ENCODE assay signal across 18 mouse cellular contexts in genomic region chr4:107641624-107642023, GRCm38 (mm10). TPM values are rescaled to one million over a fixed set of nuclear protein-coding genes. Genes with fewer than 3 reads are reported as not detected.
"Had no signal": no experiment of that assay in that cellular context is flagged by ENCODE, and none has a peak within 500 bp of the region (broad histone marks: within the 10 kb centered on the region; RNA-seq: fewer than 3 reads in every experiment).

No protein-coding gene starts in this region.

- ATAC-seq: intestine, embryonic 16.5 days; midbrain, embryonic 16.5 days had no signal

- DNase-seq: left cerebral cortex, postnatal 4 days; liver, embryonic 13.5 days; lung, adult 18-20 months; lung, postnatal 10 days; retina, postnatal 1 day; right cerebral cortex, postnatal 4 days; thymus, adult 2 months; thymus, postnatal 25 days had no signal

- H3K9ac ChIP-seq: limb, embryonic 15.5 days; liver, embryonic 13.5 days; midbrain, embryonic 12.5 days; neural tube, embryonic 13.5 days; stomach, embryonic 15.5 days had no signal

- H3K27me3 ChIP-seq: limb, embryonic 15.5 days; liver, embryonic 13.5 days; neural tube, embryonic 13.5 days; stomach, embryonic 15.5 days had no signal

- H3K4me3 ChIP-seq: limb, embryonic 15.5 days; liver, embryonic 13.5 days; midbrain, embryonic 12.5 days; neural tube, embryonic 13.5 days; stomach, embryonic 15.5 days had no signal

- H3K9me3 ChIP-seq: limb, embryonic 15.5 days; liver, embryonic 13.5 days; midbrain, embryonic 12.5 days; neural tube, embryonic 13.5 days; stomach, embryonic 15.5 days had no signal

- H3K36me3 ChIP-seq: limb, embryonic 15.5 days; liver, embryonic 13.5 days; midbrain, embryonic 12.5 days; neural tube, embryonic 13.5 days; stomach, embryonic 15.5 days had no signal

- H3K27ac ChIP-seq: kidney, postnatal 0 days; limb, embryonic 15.5 days; liver, embryonic 13.5 days; midbrain, embryonic 12.5 days; neural tube, embryonic 13.5 days; stomach, embryonic 15.5 days had no signal

- H3K4me1 ChIP-seq: liver, embryonic 13.5 days; stomach, embryonic 15.5 days had no signal

- H3K4me2 ChIP-seq: limb, embryonic 15.5 days; liver, embryonic 13.5 days; midbrain, embryonic 12.5 days; neural tube, embryonic 13.5 days; stomach, embryonic 15.5 days had no signal

RNA-seq across cellular contexts. Expression of gene Dmrtb1, which starts 42.4 kb away (rescaled TPM):
- total RNA-seq: megakaryocyte-erythroid progenitor cell, adult 5-6 weeks had no signal
- polyA plus RNA-seq: intestine, embryonic 16.5 days; kidney, postnatal 0 days; large intestine, adult 2 months; liver, embryonic 13.5 days; urinary bladder, adult 2 months had no signal
